Mouse (Mus musculus): ENCODE measurements around the gene Mast4.
A peak's percentile ranks its signal among the peaks of the same experiment; 100 is the strongest.

Mast4 gene

DNA sequence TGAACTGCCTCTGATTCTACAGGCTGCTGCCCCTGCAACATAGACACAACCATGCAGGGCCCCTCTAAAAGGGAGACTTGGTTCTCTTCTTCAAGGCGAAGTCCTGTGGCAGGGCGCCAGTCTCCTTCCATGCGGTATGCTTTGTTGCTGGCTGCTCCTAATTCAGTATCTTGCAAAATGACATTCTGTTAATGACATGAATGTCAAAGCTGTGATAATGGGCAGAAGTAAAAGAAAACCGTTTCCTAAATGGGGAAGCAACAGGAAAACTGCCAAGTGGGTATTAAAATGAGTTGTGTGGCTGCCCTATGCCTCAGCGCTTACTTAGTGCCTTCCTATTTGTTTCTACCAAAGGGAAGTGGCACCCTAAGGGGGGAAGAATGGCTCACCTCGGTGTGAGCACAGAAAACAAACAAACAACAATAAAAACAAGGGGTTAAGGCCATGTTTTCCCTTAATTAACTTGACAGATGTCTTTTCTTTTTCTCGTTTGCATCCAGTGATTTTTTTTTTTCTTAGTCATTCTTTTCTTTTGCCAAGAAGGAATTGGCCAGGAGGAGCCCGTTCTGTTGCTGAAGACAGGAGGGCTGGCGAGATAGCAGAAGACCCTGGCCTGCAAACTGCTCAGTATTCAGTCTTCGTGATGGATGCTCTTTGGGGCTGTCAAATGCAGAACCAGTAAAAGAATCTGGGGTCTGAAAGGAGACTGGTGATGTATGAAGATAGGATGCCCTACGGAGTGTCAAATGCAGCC is 468.1 kb downstream of the Mast4 start:
- DNase-seq (ENCODE audit: low read depth, low spot score): no peak

DNA sequence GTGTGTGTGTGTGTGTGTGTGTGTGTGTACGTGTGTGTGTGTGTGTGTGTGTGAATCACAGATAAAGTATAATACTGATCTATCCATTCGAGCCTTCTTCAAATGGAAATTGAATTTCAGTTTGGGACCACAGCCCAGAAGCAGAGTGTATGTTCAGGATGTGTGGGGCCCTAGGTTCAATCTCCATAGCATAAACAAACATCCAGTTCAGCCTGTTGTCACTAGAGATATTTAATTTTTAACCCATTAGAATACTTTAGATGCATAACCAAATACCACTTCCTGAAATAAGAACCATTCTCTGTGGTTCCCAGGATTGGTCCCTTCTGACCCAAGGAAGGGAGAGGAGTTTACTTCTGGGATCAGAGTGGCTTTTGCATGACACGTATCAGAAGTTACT is 468.8 kb downstream of the Mast4 start:
- no peak for DNase-seq (ENCODE audit: low read depth, low spot score)

DNA sequence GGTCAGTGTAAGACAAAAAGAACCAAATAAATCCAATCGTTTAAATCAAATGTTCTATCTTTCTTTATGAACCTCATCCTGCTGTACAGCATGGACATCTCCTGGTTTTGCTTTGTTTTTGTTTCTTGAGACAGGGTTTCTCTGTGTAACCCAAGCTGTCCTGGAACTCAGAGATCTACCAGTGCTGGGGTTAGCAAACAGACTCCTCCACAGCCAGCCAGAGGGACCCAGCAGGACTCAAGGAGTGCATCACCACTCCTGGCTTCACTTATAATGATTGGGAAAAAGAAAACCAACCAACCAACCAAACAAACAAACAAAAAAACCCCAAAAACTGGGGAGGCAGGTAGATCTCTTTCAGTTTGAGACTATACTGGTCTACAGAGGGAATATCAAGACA is 469.5 kb downstream of the Mast4 start:
- DNase-seq (ENCODE audit: low read depth, low spot score): no peak

DNA sequence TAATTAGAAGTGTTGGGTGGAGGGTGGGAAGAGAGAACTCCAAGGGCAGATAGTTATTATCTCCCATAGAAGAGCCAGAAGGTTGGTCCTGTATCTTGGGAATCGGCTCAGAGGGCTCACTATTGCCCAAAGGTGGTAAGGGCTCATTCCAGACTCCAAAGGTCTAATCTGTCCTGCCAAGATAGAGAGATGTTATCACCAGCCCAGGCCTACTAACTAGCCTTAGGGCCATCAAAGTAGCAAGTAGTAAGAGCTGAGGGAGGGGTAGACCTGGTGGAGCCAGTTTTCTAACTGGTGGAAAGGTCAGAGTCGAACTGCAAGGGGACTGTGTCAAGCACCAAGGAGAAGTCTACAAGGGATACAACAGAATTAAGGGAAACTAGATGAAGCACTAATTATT is 470.2 kb downstream of the Mast4 start:
- no peak for DNase-seq (ENCODE audit: low read depth, low spot score)

DNA sequence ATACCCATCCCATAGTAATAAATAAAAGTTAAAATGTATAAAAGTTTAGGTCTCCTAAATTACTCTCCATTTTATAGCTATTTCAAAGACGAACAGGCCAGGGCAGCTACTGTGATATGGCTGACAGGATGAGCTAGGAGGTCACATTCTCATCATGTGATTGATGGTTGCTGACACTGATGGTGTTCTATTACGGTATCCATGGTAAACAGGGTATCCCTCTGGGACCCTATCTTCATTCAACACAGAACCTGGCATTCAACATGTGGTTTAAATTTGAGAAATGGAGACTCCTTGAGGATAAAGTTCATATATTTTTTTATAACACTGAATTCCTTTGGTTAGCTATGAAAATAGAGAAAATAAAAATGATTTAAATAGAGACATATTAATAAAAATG is 471.3 kb downstream of the Mast4 start:
- peak; percentile 44 for DNase-seq (ENCODE audit: low read depth, low spot score)

DNA sequence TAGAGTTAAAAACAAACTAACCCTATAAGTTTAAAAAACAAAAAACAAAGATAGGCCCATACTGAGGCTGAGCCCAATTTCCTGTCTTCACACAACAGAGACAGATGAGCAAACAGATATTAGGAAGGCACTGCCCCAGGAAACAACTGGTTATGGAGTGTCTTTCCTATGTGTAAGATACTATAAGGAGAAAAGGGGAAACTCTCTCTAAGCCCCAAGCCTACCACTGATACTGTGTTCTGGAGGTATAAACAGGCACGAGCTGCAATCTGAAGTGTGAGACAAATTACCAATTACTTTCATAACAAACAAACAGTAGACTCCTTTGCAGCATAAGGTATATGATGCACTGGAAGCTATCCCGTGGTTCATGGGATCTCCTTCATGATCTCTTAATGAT is 471.9 kb downstream of the Mast4 start:
- no peak for DNase-seq (ENCODE audit: low read depth, low spot score)

DNA sequence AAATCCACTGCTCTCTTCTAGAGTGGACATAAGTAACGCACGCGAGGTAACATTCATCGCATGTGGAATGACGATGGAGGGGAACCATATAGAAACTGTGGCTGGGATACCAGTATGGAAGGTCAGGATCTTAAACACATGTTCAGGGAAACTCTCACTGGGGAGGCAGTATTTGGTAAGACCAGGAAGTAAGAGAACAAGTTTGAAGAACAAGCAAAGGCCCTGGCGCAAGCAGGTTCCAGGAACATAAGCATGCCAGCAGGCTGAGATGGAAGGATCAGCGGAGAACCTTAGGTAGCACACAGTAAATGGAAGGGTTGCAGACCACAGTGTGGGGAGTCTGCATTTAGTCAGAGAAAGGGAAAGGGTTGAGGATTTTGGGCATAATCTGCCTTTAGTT is 473.6 kb downstream of the Mast4 start:
- no peak for DNase-seq (ENCODE audit: low read depth, low spot score)

DNA sequence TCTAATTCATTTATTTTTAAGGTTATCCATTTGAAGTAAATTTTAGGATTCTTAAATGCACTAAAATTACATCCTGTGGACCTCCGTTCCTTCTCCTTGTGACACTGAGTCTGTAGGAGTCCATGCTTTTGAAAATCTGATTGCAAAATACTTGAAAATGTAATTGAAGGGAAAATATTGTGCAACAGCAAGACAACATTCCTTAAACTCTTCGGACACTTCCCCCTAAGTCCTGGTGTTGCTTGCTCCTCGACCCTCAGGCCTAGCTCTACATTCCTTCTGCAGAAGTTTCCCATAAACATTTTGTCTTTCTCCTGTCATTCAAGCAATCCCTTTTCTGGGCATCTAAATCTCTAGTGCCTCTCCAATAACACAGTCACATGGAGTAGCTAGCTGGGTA is 474.2 kb downstream of the Mast4 start:
- no peak for DNase-seq (ENCODE audit: low read depth, low spot score)

DNA sequence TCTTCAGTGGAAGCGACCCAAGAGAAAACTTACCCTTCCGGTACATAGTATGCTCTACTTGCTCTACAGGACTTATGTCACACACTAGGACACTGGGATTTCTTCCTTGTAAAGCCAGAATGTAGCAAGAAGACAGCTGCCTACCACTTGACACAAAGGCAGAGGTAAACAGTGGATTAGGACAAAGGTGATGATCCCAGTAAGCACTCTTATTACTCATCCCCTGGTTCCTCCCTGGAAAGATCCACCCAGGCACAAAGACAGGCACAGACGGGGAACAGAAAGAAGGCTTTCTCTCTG is 476.8 kb downstream of the Mast4 start:
- no peak for DNase-seq (ENCODE audit: low read depth, low spot score)

DNA sequence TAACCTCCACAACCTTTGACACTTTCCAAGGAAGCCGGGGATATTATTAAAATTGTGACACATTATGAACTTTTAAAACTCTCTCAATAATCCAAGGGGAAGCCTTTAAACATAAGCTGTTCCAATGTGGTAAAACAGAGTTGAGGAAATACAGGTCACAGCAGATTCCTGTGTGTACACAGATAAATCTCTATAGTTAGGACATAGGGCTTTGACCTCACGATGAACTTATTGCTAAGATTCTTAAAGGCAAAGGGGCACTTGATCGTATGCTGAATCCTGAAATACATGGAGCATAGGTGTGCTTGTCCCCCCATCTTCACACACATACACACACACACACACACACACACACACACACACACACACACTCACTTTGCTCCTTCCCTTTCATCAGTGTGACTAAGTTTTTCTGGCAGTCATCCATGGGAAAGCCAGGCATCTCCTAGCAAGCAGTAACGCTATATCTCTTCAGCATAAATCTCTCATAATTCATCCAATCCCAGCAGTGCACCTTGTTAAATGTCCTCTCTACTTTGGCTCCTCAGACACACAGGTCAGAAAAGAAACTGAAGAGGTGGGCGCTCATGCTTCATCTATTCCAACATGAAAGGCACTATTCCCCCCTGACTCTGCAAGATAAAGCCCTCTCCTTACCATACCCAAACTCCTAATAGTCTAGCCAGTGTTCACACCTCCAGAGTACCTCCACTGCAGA is 477.3 kb downstream of the Mast4 start:
- no peak for DNase-seq (ENCODE audit: low read depth, low spot score)

DNA sequence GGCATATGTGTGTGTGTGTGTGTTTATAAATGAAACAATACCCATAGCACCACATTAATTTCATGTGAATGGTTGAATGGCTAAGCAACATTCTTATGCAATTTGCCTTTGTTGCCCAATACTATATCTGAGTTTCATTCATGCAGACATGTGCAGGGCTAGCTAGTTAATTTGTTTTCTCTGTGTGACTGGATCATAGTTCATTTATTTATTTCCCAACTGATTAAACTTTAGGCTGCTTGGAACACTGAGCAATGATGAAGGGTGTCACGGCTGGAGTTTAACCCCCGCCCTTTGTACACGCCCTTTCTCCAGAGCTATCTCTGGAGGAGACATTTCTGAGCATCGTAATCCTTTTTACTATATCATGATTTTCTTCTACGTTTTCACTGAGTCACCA is 481.4 kb downstream of the Mast4 start:
- no peak for DNase-seq (ENCODE audit: low read depth, low spot score)

DNA sequence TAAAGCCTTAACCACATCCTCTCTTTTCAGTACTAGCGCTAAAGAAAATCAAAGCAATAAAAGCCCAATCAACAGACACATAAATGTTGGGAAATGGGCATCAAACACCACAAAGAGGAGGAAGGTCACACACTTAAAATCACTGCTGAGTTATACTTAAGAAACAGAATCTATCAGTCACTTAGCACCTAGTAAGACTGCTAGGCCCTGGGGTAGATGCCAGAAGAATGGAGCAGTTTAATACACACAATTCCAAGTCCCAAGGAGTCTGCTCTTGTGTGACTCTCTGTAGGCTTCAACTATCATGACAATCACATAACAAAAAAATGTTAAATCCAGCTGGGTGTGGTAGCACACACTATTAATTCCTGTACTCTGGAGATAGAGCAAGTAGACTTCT is 483.0 kb downstream of the Mast4 start:
- no peak for DNase-seq (ENCODE audit: low read depth, low spot score)

DNA sequence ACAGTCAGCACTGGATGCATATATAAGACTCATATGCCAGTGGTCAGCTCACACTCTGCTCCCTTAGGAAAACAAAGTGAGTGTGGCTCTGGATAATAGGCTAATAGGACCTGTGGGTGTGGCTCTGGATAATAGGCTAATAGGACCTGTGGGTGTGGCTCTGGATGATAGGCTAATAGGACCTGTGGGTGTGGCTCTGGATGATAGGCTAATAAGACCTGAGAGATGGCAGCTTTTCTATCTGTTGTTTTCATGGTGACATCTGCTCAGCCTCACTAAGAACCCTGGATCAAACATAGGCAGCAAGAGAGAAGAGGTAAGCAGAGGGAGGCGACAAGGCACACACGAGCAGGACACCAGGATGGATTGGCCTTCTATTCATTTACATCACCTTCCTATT is 483.7 kb downstream of the Mast4 start:
- no peak for DNase-seq (ENCODE audit: low read depth, low spot score)

DNA sequence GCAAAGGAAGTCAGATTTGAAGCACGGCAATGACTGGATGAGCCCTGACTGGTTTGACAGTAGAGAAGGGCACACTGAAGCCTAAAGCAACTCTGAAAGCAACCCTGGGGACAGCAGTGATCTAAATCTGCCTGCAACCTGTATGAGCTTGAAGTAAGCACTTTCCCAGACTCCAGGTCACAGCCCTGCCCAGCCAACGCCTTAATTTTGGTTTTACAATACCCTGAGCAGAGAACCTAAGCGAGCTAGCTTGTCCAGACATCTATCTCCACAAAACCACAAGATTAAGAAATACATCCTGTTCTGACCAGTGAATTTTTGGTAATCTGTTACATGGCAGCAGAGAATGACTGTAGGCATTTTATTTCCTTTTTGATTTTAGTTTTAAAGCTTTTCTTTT is 485.2 kb downstream of the Mast4 start:
- no peak for DNase-seq (ENCODE audit: low read depth, low spot score)

DNA sequence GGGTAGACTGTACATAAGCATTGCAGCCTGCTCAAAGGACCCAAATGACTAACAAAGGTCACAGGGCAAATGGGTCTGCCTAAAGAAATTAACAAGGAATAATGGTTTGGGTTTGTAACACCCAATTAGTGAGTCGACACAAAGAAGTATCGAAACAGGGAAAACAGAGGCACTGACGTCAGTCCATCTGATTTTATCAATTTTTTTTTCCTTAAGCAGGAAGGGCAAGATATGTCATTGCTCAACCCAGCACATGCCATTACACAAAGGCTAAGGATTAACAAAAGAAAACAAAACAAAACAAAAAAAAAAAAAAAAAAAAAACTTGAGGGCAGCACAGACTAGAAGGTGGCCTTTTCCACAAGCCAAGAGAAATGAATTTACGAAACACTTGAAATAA is 487.8 kb downstream of the Mast4 start:
- DNase-seq (ENCODE audit: low read depth, low spot score): no peak

DNA sequence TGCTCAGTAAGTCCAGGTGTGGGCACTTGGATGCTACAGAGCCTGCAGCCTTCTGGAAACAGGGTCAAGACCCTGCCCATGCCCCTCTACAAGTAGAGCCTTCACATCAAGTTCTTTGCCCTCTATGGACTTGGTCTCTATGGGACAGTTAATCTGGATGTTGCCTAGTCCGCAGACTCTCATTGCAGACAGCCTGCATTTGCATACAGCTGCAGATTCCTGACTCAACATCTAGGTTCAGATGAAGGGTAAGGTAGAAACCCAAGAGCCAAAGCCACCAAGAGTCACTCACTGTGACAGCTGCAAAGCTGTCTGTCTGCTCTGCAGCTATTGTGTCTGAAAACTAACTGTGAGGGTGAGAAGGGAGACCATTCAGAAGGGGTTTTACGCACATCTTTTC is 491.6 kb downstream of the Mast4 start:
- DNase-seq (ENCODE audit: low read depth, low spot score): no peak

DNA sequence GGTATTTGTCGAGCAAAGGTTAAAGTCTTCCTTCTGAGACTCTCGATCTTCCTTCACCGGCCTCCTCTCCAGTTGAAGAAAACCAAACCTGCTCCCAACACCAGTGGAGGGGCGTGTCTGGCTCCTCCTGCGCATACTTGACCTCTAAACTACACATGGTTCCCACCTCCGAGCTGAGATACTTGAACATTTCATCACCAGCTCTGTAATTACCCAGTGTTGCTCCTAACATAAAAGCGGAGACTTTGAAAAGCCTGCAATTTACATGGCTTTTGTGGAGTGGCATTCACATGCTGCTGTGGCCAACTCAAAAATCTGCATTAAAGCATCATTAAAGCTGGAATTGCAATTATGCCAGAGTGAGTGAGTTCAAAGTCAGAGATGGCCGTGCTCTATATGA is 492.1 kb downstream of the Mast4 start:
- DNase-seq (ENCODE audit: low read depth, low spot score): no peak

DNA sequence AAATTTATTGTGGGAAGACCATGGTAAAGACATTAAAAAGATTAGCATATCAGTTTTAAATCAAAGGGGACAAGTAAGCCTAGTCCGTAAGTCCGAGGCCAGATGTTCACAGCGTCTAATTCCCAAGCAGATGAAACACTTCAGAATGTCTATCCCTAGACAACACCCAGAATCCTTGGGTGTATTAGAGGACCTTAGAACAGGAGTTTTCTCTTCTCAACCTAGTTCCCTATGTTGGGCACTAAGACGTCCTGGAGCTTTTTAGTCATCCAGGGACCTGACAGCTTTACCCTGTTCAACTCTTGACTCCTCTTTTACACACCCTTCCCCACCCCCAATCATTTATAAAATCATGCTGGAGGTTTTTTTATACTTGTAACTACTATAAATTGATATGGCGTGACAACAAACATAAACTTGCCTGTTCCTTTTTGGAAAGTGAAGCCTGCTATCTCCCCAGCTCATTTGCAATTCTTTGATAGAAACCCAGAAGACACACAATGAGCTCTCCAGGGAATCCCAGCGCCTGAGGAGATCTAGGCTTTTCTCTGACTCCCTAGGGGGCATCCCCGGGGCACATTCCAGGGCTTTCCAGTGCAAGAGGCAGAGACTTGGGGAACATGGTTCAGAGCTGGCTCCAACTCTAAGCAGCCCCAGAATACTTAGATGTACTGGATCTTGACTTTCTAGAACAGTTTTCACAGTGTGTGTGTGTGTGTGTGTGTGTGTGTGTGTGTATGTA is 494.4 kb downstream of the Mast4 start:
- DNase-seq (ENCODE audit: low read depth, low spot score): no peak

DNA sequence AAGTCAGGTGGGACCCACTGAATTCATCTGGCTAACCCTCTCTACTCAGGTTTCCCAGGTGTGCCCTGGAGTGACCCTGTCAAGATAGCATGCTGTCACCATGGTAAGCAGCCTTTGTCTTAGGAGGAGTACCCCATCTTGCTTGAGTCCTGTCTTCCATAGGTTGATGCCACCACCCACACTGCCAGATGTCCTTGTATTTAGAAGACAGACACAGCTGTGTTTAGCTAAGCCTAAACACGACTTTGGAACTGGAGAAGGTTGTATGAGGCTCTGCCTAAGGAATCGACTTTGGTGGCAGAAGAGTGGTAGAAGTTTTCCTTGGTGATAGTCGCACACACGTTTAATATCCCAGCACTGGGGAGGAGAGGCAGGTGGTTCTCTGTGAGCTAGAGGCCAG is 496.9 kb downstream of the Mast4 start:
- DNase-seq (ENCODE audit: low read depth, low spot score): no peak

DNA sequence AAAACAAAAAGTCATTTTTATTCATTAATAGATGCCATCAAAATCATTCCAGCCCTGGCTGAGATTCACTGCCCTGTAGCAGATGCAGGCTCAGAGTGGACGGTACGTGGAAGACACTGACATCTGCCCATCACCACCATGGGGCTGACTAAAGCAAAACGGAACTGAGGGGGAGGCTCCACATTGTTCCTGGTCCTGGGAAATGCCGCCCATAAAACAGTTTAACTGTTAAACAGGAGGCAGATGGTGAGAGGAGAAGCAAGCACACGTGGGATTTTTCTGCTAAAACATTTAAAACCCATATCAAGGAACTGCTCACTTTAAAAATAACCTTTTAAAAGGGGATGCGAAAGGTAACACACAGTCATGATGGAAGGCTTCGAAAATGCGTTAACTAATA is 499.0 kb downstream of the Mast4 start:
- no peak for DNase-seq (ENCODE audit: low read depth, low spot score)

DNA sequence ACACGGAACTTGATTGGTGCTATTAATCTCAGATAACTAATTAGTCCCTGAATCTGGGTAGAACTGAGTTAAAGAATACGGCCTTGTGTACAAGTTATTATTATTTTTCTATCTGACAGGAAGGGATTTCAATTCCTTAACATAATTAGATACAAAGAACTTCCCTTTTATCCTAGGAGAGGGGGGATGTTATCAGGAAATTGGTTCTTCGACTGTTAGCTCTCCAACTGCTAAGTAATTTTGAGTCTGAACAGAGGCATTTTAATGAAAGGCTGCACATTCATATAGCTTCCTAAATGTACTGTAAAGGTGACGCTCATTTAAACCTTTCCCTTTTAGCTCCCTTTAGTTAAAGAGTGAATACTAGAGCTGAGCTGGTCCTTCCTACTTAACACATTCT is 516.0 kb downstream of the Mast4 start:
- no peak for DNase-seq (ENCODE audit: low read depth, low spot score)

DNA sequence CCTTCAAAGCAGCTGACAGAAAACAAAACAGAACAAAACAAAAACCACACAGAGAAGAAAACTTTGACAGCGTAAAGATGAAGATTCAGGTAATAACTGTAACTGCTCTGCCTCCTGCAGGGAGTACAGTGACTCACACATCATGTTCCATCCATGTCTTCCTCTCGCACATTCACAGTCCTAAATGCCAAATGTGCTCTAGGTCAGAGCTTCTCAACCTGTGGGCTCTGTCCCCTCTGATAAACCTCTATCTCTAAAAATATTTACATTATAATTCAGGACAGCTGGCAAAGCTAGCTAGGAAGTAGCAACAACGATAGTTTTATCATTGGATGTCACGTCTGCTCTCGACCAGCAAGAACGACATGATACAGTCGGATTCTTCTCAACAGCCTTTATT is 517.6 kb downstream of the Mast4 start:
- DNase-seq (ENCODE audit: low read depth, low spot score): no peak

DNA sequence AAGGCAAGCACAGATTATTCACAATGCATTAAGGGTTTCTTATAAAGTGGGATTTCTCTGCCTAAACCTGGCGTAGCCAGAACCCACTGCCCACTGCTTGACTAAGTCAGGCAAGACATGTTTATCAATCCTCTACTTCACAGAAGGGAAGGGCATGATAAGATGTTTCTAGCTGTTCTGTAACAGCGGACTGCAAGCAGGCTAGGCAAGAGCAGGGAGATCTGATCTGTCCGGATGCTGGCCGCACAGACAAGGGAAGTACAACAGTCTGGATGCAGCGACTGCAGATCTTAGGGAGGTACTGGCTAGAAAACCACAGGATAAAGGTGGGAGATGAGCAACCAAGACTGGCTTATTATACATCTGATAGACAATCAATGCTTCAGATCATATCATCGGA is 519.1 kb downstream of the Mast4 start:
- DNase-seq (ENCODE audit: low read depth, low spot score): no peak
